Mouse (Mus musculus): Measurements from ENCODE around the gene Il1rapl2.

Il1rapl2 gene

GRCm38 (mm10) chrX:137570321-137571195, at the start of gene Il1rapl2:
Gene Il1rapl2 (plus strand): TSS chrX:137570608.
- peak; percentile 25 to 48 for DNase-seq (ENCODE audit: low spot score in 2 of 2)

GRCm38 (mm10) chrX:137548348-137548747, 22.1 kb upstream of the Il1rapl2 start:
- DNase-seq (ENCODE audit: low spot score in 2 of 2), result no peak

DNA sequence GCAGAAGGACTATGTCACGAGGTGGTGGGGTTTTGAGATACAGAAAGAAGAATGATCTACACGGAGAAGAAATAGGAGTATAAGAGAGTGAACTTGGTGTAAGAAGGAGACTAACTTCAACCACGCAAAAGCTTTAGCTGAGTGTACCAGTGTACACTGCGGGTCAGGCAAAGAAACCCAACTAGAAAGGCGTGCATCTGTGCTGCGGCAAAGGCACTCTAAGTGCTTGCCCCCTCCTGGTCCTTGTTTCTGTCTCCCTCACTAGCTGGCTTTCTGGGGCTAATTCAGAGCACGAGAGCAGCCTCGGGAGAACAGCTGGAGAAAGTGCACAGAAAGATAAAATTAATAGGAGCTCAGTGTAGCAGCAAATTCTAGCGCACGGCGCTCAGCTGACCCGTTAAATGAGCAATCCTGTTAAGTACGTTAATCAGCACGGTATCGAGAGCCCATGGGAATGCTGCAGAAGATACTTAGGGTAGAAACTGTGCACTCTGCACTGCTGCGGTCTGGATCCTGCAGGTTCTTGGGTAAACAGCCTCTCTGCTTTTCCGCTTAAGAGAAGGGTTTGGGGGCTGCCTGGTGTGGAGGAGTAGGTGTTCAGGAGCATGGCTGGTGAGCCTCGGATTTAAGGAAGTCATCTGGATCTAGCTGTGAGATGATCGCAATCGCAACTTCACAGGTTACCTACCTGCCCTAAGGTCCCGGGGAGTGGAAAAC, 778 bp upstream of the Il1rapl2 start:
- no peak for DNase-seq (ENCODE audit: low spot score in 2 of 2)

- no peak for DNase-seq (ENCODE audit: low spot score in 2 of 2)
Measured at GRCm38 (mm10) chrX:137582656-137583055, 12.2 kb downstream of the Il1rapl2 start.

DNA sequence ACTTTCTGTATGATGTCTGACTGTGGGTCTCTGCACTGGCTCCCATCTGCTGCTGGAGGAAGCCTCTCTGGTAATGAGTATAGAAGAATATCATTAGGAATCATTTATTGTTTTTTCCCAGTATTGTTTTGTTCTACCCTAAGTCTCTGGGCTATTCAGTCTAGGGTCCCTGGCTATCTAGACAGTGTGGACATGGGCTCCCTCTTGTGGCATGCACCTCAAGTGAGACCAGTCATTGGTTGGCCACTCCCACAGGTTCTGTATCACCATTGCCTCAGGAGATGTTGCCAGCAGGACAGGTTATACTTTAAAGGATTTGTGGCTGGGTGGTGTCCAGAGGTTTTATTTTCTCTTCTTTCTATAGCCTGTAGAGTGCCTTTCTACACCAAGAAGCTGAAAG, 50.3 kb downstream of the Il1rapl2 start:
- peak in 1 of 2 experiments; percentile 16 for DNase-seq (ENCODE audit: low spot score in 2 of 2)

DNA sequence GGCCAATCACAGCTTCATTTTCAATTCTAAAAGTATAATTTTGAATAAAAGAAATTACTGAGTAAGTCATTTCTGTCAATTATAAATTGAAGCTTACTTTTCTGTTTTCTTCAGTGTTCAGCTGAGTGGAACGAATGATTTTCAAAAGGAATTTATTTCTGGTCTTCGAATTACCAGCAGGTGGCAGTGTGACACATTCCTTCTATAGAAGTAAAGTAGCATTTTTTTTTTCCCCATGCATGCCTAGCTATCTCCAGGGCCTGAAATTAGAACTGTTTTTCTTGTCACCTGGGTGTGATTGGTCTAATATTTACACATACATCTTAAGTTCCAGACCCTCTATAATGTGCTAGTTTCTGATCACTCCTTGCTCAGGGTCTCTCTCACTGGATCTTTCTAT, 96.6 kb downstream of the Il1rapl2 start:
- peak; percentile 17 to 28 for DNase-seq (ENCODE audit: low spot score in 2 of 2)

DNA sequence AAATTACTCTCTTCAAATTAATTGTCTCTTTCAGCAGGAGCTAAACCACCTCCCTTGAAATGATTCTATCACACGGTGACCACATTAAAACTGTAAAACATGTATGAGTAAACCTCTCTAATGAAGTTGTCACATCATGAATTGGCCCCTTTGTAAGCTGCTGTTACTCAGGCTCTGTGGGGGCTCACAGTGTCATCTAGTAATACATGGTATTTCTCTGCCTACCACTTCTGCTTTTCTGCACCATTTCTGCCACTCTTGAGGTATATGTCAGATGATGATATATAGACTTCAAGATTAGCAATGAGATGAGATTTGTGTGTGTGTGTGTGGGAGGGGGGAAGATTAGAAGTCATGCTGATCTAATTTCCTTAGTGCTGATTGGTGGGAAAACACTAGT, 117.6 kb downstream of the Il1rapl2 start:
- DNase-seq (ENCODE audit: low spot score in 2 of 2), result no peak

DNA sequence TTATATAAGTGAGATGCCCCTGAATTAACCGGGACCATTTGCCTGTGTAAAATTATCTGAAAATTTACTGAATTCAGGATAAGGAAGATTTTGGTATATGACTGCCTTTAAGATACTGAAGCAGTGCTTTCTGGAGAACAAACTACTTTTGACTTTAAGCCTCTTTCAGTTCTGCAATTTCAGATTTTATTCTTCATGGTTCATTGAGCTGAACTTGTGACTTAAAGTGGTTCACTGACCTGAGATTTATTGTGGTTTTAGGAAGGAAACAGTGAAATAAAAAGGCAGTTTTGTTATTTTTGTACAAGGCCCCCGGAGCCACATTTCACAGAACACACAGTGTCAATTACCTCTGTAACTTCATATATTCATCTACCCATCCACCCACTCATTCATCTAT, 129.6 kb downstream of the Il1rapl2 start:
- DNase-seq (ENCODE audit: low spot score in 2 of 2), result no peak

DNA sequence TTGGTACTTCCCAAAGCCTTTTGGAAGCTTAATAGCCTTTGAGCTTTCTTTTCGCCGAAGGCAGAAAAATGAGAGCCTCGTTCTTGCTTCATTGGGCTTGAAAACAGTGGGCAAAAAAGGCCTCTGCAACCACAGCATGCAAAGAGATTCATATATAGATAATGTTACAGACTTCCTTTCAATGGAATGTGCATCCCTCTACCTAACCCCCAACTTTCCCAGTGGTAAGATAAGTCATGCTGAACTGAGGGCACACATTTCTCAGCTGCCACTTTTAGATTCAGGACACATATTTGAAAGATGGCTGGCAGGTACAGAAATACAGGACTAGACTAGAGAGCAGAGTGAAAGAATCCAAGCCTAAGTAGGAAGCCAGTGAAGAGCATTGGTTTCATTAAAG, 185.1 kb downstream of the Il1rapl2 start:
- no peak for DNase-seq (ENCODE audit: low spot score in 2 of 2)

- DNase-seq (ENCODE audit: low spot score in 2 of 2), result no peak
Measured at GRCm38 (mm10) chrX:137805484-137806200, 235.2 kb downstream of the Il1rapl2 start.

DNA sequence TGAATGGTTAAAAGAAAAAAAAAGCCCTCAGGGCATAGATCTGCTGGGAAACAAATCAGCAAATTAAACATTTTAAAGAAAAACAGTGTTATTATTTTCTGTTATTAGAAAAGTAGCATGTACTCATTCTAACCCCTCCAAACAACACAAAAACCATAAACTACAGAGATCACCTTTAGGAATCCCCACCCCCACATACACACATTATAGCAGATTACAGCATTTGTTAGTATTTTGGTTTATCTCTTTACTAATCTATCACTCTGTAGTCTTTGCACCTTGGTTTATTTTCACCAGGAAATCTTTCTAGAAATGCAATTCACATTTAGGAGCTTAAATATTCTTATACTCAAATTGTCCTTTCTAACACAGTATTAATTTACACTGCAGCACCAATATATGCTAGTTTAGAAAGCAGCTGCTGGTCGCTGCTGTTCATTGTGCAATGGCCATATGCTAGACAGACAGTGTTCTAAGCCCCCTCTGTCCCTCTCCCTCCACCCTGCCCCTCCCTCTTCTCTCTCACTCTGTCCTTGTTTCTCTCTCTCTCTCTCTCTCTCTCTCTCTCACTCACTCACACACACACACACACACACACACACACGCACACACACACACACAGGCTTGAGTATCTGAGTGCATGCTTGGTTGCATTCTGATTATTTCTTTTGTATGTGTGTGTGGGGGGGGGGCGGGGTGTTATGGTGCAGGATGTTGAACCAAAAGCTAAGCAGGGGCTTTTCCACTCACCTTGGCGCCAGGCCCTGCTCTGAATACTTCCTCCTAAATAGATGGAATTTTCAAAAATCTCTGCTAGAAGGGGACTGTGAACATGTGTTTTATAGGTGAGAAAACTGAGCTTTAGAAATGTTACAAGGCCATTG, 236.1 kb downstream of the Il1rapl2 start:
- DNase-seq (ENCODE audit: low spot score in 2 of 2), result no peak

DNA sequence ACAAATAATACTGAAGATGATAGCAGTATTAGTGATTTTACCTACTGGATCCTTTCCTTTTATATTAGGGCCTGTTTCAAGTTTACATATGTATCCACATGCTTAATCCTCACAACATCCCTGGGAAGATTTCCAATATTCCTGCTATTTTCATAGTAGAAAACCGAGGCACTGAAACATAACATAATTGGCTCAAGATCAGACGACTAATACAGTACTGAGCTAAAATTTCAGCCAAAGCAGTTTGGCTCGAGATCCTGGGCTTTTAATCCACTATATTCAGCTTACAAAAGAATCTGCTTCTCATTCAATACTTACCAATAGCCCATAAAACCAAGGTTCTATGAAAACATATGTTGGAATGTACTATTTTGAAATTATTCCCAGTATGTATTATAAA, 239.1 kb downstream of the Il1rapl2 start:
- no peak for DNase-seq (ENCODE audit: low spot score in 2 of 2)

GRCm38 (mm10) chrX:137812151-137812550, 241.7 kb downstream of the Il1rapl2 start:
- DNase-seq (ENCODE audit: low spot score in 2 of 2), result no peak

GRCm38 (mm10) chrX:137848936-137849335, 278.5 kb downstream of the Il1rapl2 start:
- no peak for DNase-seq (ENCODE audit: low spot score in 2 of 2)

DNA sequence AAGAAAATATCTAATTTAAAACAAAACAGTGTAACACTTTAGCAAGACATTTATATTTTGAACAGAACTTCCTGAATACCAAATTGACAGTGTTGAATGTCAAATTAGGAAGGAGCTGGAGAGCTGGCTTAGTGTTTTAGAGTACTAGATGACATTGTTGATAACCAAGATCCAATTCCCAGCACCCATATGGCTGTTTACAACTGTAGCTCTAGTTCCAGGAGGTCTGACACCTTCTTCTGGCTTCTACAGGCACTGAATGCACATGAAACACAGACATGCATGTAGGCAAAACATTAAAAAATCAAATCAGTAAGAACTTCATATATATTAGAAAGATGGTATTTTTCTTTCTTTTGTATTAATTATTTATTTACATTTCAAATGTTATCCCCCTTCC, 353.1 kb downstream of the Il1rapl2 start:
- no peak for DNase-seq (ENCODE audit: low spot score in 2 of 2)

GRCm38 (mm10) chrX:137926835-137927234, 356.4 kb downstream of the Il1rapl2 start:
- no peak for DNase-seq (ENCODE audit: low spot score in 2 of 2)

DNA sequence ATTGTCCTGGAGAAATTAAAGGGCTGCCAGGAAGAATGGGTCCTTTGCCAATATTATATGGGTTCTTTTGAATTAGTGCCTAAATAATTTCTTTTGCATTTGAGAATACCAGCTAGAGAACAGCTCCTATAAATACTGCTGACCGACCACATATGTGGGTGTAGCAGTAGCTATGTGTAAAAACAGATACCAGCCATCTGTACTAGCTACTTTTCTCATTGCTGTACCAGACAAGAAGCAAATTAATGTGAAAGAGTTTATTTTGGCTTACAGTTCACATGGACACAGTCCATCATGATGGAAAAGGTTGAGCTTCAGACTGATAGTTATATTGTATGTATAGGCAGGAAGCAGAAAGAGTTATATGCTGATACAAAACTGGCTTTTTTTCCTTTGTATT, 377.3 kb downstream of the Il1rapl2 start:
- DNase-seq (ENCODE audit: low spot score in 2 of 2), result no peak

DNA sequence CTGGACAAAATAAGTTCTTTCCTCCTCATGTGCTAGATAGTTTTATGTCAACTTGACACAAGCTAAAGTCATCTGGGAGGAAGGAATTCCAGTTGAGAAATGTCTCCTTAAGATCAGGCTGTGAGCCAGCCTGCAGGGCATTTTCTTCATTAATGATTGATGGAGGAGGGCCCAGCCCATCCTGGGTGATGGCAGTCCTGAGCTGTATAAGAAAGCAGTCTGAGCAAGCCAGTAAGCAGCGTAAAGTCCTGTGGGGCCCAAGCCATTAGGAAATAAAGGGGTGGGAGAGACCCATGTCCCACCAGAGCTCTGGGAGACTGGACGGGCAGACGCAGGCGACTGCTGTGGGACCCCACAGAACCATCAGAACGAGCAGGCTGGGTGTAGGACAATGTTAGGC, 400.9 kb downstream of the Il1rapl2 start:
- no peak for DNase-seq (ENCODE audit: low spot score in 2 of 2)

- no peak for DNase-seq (ENCODE audit: low spot score in 2 of 2)
Measured at GRCm38 (mm10) chrX:138043113-138043512, 472.7 kb downstream of the Il1rapl2 start.

DNA sequence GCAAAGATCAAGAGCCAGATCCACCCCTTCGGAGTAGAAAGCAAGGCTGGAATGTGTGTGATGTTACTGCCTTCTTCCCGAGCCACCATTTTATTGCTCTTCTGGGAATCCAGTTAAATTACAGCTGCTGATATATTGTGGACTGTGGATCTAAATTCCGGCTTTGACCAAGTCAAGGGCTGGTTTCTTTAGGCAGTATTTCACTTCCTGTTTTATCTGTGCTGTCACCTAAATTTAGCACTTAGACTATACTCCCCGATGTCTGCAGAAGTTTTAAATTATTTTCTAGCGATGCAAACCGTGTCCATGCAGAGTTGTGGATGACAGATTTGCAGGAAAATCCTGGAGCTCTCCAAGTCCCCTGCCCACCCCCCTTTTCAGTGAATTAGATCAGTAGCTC, 533.5 kb downstream of the Il1rapl2 start:
- no peak for DNase-seq (ENCODE audit: low spot score in 2 of 2)

GRCm38 (mm10) chrX:138104668-138105067, 534.3 kb downstream of the Il1rapl2 start:
- DNase-seq (ENCODE audit: low spot score in 2 of 2), result no peak

Data from right cerebral cortex, postnatal 10 days (tissue).